Mouse (Mus musculus) intestine, embryonic 14.5 days (tissue): ENCODE data around the gene Map2k5. TPM values are rescaled to one million over a fixed set of nuclear protein-coding genes. Genes with fewer than 3 reads are reported as not detected.

Experiments used
- ATAC-seq: fragments of 200-750 bp; cut with Nextera tagmentation; replicated peaks from 2 replicates; pipeline ENCODE4 v1.8.0; 2017; ENCODE audit warnings: low read depth, moderate number of reproducible peaks, moderate TSS enrichment, moderate library complexity; ENCODE audit not compliant: low FRiP score, low TSS enrichment
- DNase-seq: peaks from one replicate; pipeline ENCODE4 v3.0.0-alpha.2; 2018; ENCODE audit warnings: low spot score
- H3K27ac ChIP-seq: fragments of 300-500 bp; sonication (generic); 2 replicates; pipeline ENCODE4 v1.5.1; 2014; ENCODE audit warnings: low read depth, mild to moderate bottlenecking, control low read depth
- H3K27me3 ChIP-seq: fragments of 300-500 bp; sonication (generic); replicated peaks from 2 replicates; pipeline ENCODE4 v1.6.1; 2014; ENCODE audit warnings: low read length, control low read depth; ENCODE audit not compliant: control insufficient read depth, insufficient read depth
- H3K36me3 ChIP-seq: fragments of 300-500 bp; sonication (generic); 2 replicates; pipeline ENCODE4 v1.6.1; 2014; ENCODE audit warnings: low read length, control low read depth; ENCODE audit not compliant: control insufficient read depth, insufficient read depth
- H3K4me1 ChIP-seq: fragments of 300-500 bp; sonication (generic); replicated peaks from 2 replicates; pipeline ENCODE4 v1.6.1; 2014; ENCODE audit warnings: low read length, control low read depth, mixed read lengths; ENCODE audit not compliant: control insufficient read depth, insufficient read depth
- H3K4me2 ChIP-seq: fragments of 300-500 bp; sonication (generic); 2 replicates; pipeline ENCODE4 v1.6.1; 2014; ENCODE audit warnings: low read length
- H3K4me3 ChIP-seq: fragments of 300-500 bp; sonication (generic); 2 replicates; pipeline ENCODE4 v1.5.1; 2014; ENCODE audit warnings: low read depth, low read length, control low read depth, mixed read lengths
- H3K9ac ChIP-seq: fragments of 300-500 bp; sonication (generic); 2 replicates; pipeline ENCODE4 v1.6.1; 2014; ENCODE audit warnings: mild to moderate bottlenecking, low read length
- H3K9me3 ChIP-seq: fragments of 300-500 bp; sonication (generic); 2 replicates; pipeline ENCODE4 v1.6.1; 2016; ENCODE audit warnings: low read length, control low read depth; ENCODE audit not compliant: control insufficient read depth
- WGBS: fragments of 180-500 bp; shearing (Covaris S2); extraction: QIAGEN DNeasy Blood & Tissue Kit; methylation state at CpG from one replicate; pipeline ENCODE4 v1.1.7; 2014; 5-methylcytosine and 5-hydroxymethylcytosine counted together
- polyA plus RNA-seq: library from polyadenylated mRNA; unstranded; fragments of >200 nt; fragmentation: Nextera tagmentation; extraction: Ambion mirVana; gene quantifications from 2 replicates; pipeline ENCODE4 v1.2.1, GENCODE M21; 2014

Gene Map2k5
- polyA plus RNA-seq, 1 experiment from 2014 or later: 31.2 TPM

GRCm38 (mm10) chr9:63354168-63354567, 23.5 kb downstream of the Map2k5 start:
- Histone ChIP-seq H3K4me3 (no peak overlapping the region), H3K36me3 (peaks cover 4% of the 10 kb centered on the region; the same call in 1 of the 2 replicates), H3K4me2 (no peak overlapping the region), H3K9me3 (no peaks in the 10 kb centered on the region), H3K27me3 (no peaks in the 10 kb centered on the region), H3K27ac (no peak overlapping the region), H3K4me1 (no peaks in the 10 kb centered on the region), H3K9ac (no peak overlapping the region)
- DNase-seq (no peak), ATAC-seq (no peak)
- 89% methylated on average over 4 of the region's 4 CpGs for WGBS

GRCm38 (mm10) chr9:63350030-63350429, 27.7 kb downstream of the Map2k5 start:
- Histone ChIP-seq H3K27me3 (no peaks in the 10 kb centered on the region), H3K9ac (no peak overlapping the region), H3K9me3 (no peaks in the 10 kb centered on the region), H3K4me2 (no peak overlapping the region), H3K27ac (no peak overlapping the region), H3K4me1 (0 out of 2 replicates have a peak, but pooled peaks cover 2% of the 10 kb centered on the region), H3K4me3 (no peak overlapping the region), H3K36me3 (no peaks in the 10 kb centered on the region)
- DNase-seq: no peak
- ATAC-seq: no peak
- WGBS: 93% methylated on average over 8 of the region's 8 CpGs

- DNase-seq (no peak), ATAC-seq (no peak)
- no peaks in the 10 kb centered on the region for H3K27me3 ChIP-seq
- H3K27ac ChIP-seq: no peak overlapping the region
- no peaks in the 10 kb centered on the region for H3K36me3 ChIP-seq
- H3K9me3 ChIP-seq: no peaks in the 10 kb centered on the region
- no peak overlapping the region for H3K4me3 ChIP-seq
- H3K9ac ChIP-seq: no peak overlapping the region
- 0 out of 2 replicates have a peak, but pooled peaks cover 2% of the 10 kb centered on the region for H3K4me1 ChIP-seq
- H3K4me2 ChIP-seq: no peak overlapping the region
- WGBS: 88% methylated on average over 3 of the region's 3 CpGs
These were observed 28.5 kb downstream of the Map2k5 start for GRCm38 (mm10) chr9:63349241-63349640.

GRCm38 (mm10) chr9:63348146-63348545, 29.6 kb downstream of the Map2k5 start:
- Histone ChIP-seq H3K4me2 (no peak overlapping the region), H3K27me3 (no peaks in the 10 kb centered on the region), H3K36me3 (no peaks in the 10 kb centered on the region), H3K9ac (no peak overlapping the region), H3K9me3 (no peaks in the 10 kb centered on the region), H3K27ac (no peak overlapping the region), H3K4me3 (no peak overlapping the region), H3K4me1 (0 out of 2 replicates have a peak, but pooled peaks cover 2% of the 10 kb centered on the region)
- 62% methylated on average over 1 of the region's 1 CpGs for WGBS
- no peak for DNase-seq
- ATAC-seq: no peak

GRCm38 (mm10) chr9:63346029-63346428, 31.7 kb downstream of the Map2k5 start:
- peaks cover 13% of the 10 kb centered on the region; the same call in 1 of the 2 replicates for H3K36me3 ChIP-seq
- no peak overlapping the region for H3K4me3 ChIP-seq
- H3K9me3 ChIP-seq: no peaks in the 10 kb centered on the region
- no peak overlapping the region for H3K27ac ChIP-seq
- 86% methylated on average over 6 of the region's 6 CpGs for WGBS
- 0 out of 2 replicates have a peak, but pooled peaks cover 2% of the 10 kb centered on the region for H3K4me1 ChIP-seq
- no peak for ATAC-seq
- no peak overlapping the region for H3K4me2 ChIP-seq
- H3K27me3 ChIP-seq: no peaks in the 10 kb centered on the region
- DNase-seq: no peak
- no peak overlapping the region for H3K9ac ChIP-seq

GRCm38 (mm10) chr9:63341761-63342160, 35.9 kb downstream of the Map2k5 start:
- Histone ChIP-seq H3K4me2 (no peak overlapping the region), H3K4me1 (no peaks in the 10 kb centered on the region), H3K9ac (no peak overlapping the region), H3K36me3 (peaks cover 24% of the 10 kb centered on the region), H3K9me3 (no peaks in the 10 kb centered on the region), H3K27me3 (no peaks in the 10 kb centered on the region), H3K4me3 (no peak overlapping the region), H3K27ac (no peak overlapping the region)
- DNase-seq (no peak), ATAC-seq (no peak)
- 73% methylated on average over 3 of the region's 3 CpGs for WGBS

- H3K9ac ChIP-seq: no peak overlapping the region
- DNase-seq: no peak
- no peaks in the 10 kb centered on the region for H3K9me3 ChIP-seq
- no peak overlapping the region for H3K27ac ChIP-seq
- no peak overlapping the region for H3K4me3 ChIP-seq
- H3K4me1 ChIP-seq: no peaks in the 10 kb centered on the region
- 53% methylated on average over 6 of the region's 6 CpGs for WGBS
- no peak overlapping the region for H3K4me2 ChIP-seq
- peaks cover 37% of the 10 kb centered on the region for H3K36me3 ChIP-seq
- no peak for ATAC-seq
- H3K27me3 ChIP-seq: no peaks in the 10 kb centered on the region
These were observed 38.4 kb downstream of the Map2k5 start for GRCm38 (mm10) chr9:63339256-63339655.

- Histone ChIP-seq H3K4me1 (no peaks in the 10 kb centered on the region), H3K9me3 (no peaks in the 10 kb centered on the region), H3K36me3 (peaks cover 42% of the 10 kb centered on the region), H3K27ac (no peak overlapping the region), H3K4me2 (no peak overlapping the region), H3K27me3 (no peaks in the 10 kb centered on the region), H3K9ac (no peak overlapping the region), H3K4me3 (no peak overlapping the region)
- ATAC-seq: no peak
- DNase-seq: no peak
- WGBS: 66% methylated on average over 6 of the region's 6 CpGs
These were observed 39.0 kb downstream of the Map2k5 start for GRCm38 (mm10) chr9:63338716-63339115.

GRCm38 (mm10) chr9:63335816-63336215, 41.9 kb downstream of the Map2k5 start:
- H3K27me3 ChIP-seq: no peaks in the 10 kb centered on the region
- H3K4me1 ChIP-seq: no peaks in the 10 kb centered on the region
- peaks cover 37% of the 10 kb centered on the region for H3K36me3 ChIP-seq
- H3K27ac ChIP-seq: no peak overlapping the region
- ATAC-seq (no peak), DNase-seq (no peak)
- H3K4me3 ChIP-seq: no peak overlapping the region
- 96% methylated on average over 4 of the region's 4 CpGs for WGBS
- no peak overlapping the region for H3K4me2 ChIP-seq
- no peak overlapping the region for H3K9ac ChIP-seq
- H3K9me3 ChIP-seq: 0 out of 2 replicates have a peak, but pooled peaks cover 3% of the 10 kb centered on the region
